Mouse (Mus musculus): Measurements from ENCODE around the gene Tmod1. TPM values are rescaled to one million over a fixed set of nuclear protein-coding genes. Genes with fewer than 3 reads are reported as not detected.

The Tmod1 gene
- total RNA-seq (2021) = 10 to 100 TPM; 43.6 to 49.5 TPM

- DNase-seq (ENCODE audit: low spot score in 2 of 2) = peak; percentile 71 to 80
- intact Hi-C loops (cut with DNase I) = loop anchor here (2.0 to 5.0 kb wide), 2 partner anchors 48 to 78 kb away; no protein-coding TSS in a partner anchor
These were observed at the start of gene Tmod1 for GRCm38 (mm10) chr4:46038892-46039751. TSS of gene Tmod1 (plus strand) at chr4:46038935.

DNA sequence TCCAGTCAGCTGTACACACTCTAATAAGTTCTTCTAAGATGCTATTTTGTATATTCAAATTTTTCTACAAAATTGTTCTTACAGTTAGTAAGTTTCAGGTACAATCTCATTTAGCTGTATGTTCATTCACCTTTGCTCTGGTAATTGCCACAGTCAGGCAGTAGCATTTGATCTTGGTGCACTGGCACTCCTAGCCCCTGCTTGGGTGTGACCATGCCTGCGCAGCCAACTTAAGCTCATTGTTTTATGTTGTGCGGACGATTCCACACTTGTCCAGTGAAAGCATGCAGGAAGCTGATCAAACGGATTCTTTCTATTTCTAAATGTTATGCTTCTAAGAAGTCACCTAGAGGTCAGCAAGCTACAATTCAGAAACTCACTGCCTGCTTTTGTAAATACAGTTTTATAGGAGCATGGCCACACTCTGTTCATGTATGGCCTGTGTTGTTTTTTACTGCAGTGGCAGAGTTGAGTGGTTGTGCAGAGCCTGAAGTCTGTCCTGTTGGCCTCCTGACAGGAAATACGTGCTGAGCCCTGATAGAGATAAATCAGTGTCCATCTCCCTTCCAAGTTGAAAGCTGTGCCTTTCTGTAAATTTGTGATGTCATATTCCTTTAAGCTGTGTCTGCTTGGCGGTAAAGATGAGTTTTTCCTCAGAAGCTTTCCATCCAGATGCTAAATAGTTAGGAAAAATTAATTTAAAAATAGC lies 48.2 kb upstream of the Tmod1 start:
- no peak for DNase-seq (ENCODE audit: low spot score in 2 of 2)
- intact Hi-C loops (cut with DNase I) = no loop called here

GRCm38 (mm10) chr4:45998536-45998935 lies 40.2 kb upstream of the Tmod1 start:
- intact Hi-C loops (cut with DNase I) = no loop called here
- no peak for DNase-seq (ENCODE audit: low spot score in 2 of 2)

- intact Hi-C loops (cut with DNase I) = no loop called here
- DNase-seq (ENCODE audit: low spot score in 2 of 2) = no peak
These were observed 30.5 kb upstream of the Tmod1 start for GRCm38 (mm10) chr4:46008142-46008793.

GRCm38 (mm10) chr4:46011698-46012097 lies 27.0 kb upstream of the Tmod1 start:
- DNase-seq (ENCODE audit: low spot score in 2 of 2) = no peak
- intact Hi-C loops (cut with DNase I) = no loop called here

DNA sequence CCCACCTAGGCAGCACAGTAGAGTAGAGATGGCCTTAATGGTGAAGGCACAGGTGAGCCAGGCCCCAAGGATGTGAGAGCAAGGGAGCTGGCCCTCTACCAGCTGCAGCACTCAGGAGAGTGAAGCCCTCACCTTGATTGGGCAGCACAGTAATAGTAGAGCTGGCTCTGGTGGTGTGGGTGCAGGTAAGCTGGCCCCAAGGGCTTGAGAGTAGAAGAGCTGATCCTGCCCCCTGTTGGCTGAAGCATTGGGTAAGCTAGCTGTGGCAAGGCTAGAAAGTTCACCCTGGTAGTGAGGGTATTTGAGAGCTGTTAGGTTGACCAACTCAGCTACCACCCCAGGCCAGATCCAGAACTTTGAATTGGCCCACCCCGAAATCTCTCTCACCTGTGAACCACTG lies 23.1 kb upstream of the Tmod1 start:
- DNase-seq (ENCODE audit: low spot score in 2 of 2) = no peak
- intact Hi-C loops (cut with DNase I) = no loop called here

DNA sequence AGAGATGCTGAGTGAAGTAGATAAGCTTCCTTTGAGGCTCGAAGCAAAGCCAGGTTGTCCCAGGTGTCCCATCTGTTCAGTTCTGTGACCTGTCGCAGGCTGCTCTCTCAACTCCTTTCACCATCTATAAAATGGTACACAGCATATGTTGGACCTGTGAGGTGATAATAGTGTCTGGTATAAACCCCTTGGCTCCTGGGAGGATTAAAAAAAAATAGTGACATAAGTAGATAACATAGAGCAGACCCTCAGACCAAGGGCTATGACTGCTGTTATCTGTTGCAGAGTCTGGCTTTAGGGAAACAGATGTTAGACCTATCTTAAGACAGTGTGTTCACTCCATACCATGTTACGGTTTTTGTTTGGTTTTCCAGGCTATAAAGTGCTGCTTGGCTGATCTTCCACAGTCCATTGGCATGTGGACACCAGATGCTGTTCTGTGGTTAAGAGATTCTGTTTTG lies 15.7 kb upstream of the Tmod1 start:
- DNase-seq (ENCODE audit: low spot score in 2 of 2) = no peak
- intact Hi-C loops (cut with DNase I) = no loop called here

GRCm38 (mm10) chr4:46025893-46026292 lies 12.8 kb upstream of the Tmod1 start:
- DNase-seq (ENCODE audit: low spot score in 2 of 2) = no peak
- intact Hi-C loops (cut with DNase I) = no loop called here

GRCm38 (mm10) chr4:46028224-46028623 lies 10.5 kb upstream of the Tmod1 start:
- no peak for DNase-seq (ENCODE audit: low spot score in 2 of 2)
- intact Hi-C loops (cut with DNase I) = no loop called here

GRCm38 (mm10) chr4:46028781-46029180 lies 10.0 kb upstream of the Tmod1 start:
- intact Hi-C loops (cut with DNase I) = no loop called here

DNA sequence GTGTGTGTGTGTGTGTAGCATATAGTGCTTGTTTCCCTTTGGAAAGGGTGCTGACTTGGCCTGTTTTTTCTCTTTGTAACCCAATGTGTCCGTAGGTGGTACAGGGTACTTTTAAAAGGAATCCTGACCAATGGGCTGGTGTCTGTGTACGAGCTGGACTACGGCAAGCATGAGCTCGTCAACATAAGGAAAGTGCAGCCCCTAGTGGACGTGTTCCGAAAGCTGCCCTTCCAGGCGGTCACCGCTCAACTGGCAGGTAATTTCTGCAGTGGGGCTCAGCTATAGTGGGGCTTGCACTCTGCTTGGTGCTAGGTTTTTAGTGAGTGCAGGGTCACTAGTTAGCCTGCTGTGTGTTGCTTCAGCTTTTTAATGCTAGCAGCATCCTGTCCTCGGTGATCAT lies 9.2 kb upstream of the Tmod1 start:
- no peak for DNase-seq (ENCODE audit: low spot score in 2 of 2)
- intact Hi-C loops (cut with DNase I) = no loop called here

More at GRCm38 (mm10) chr4:46028781-46029180, 10.0 kb upstream of the Tmod1 start:
- DNase-seq (ENCODE audit: low spot score in 2 of 2) = no peak

DNA sequence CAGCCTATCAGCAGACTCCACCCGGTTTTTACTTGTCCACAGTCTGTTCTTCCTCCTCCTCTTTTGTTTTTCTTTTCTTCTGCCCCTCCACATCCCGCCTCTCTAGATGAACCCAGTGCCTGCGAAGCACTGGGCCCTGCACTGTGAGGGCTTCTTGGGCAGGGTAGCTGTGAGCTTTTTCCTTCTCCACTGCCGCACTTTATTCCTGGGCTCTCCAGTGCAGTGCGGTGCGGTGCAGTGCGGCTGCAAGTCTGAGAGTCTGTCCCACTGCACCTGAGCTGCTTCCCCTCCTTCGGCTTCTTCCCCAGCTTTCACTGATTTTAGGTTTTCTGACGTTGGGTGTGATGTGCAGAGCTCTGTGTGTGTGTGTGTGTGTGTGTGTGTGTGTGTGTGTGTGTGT lies 6.3 kb upstream of the Tmod1 start:
- DNase-seq (ENCODE audit: low spot score in 2 of 2) = no peak
- intact Hi-C loops (cut with DNase I) = no loop called here

DNA sequence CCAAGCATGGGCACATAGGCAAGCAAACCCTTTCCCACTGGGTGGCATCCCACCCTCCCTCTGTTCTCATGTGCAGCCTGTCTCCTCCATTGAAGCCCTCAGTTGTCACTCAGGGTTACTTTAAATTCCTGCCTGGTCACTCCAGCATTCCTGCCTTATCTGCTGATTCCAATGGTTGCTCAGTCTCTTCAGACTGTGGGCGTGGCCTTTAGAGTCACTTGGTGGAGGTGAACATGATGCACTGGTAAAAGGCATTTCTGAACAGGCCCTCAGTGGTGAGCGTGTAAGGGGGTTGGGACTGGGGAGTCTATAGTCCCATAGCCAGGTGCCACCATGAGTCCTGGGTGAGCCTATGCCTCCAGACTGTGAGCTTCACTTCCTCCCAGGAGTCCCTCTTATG lies 5.5 kb upstream of the Tmod1 start:
- intact Hi-C loops (cut with DNase I) = no loop called here
- DNase-seq (ENCODE audit: low spot score in 2 of 2) = no peak

GRCm38 (mm10) chr4:46038591-46038891 lies 194 bp upstream of the Tmod1 start:
- intact Hi-C loops (cut with DNase I) = loop anchor here (2.0 to 5.0 kb wide), 2 partner anchors 48 to 79 kb away; no protein-coding TSS in a partner anchor
- no peak for DNase-seq (ENCODE audit: low spot score in 2 of 2)

DNA sequence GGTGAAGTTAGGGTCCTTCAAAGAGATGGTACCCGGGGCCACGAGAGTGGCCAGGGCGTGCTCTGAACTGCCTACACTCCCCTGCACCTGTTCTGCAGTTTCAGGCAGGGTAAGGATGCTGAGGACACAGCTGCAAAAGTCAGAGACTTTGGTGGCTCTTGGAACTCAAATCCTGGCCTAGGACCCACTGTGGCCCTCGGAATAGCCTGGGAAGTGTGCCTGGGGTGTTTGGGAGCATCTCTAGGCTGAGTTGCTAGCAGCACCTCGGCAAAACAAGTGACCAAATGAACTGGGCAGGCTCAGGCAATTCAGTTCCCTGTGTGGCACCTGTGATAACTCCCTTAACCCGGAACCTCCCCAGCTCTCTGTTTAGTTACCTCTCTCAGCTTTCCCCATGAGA lies 1.2 kb downstream of the Tmod1 start:
- intact Hi-C loops (cut with DNase I) = loop anchor here (2.0 to 5.0 kb wide), 2 partner anchors 47 to 77 kb away; no protein-coding TSS in a partner anchor
- no peak for DNase-seq (ENCODE audit: low spot score in 2 of 2)

DNA sequence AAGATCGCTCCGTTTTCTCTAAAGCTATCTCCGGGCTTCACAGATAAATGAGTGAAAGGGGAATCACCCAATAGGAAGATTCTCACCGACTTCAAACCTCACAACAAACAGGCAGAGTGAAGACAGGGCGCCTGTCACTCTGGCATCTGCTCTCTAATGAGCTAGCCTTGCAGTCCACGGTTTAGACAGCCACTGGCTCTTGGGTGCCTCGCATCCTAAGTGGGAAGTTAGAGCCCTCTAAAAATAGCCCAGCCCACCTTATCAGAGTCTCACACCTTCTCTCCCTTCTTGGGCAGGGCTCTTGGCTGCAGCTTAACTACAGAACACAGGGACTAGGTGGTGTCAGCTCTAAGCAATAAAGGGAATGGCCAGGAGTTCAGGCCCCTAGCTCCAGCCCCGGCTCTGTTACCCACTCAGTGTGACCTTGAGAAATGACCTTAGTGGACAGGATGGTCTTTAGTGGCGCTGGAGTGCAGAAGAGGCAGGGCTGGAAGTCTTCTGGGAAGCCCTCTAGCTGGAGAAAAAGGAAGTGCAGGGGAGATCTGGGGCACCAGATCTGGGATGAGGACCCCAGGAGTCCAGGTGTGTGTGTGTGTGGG lies 2.0 kb downstream of the Tmod1 start:
- intact Hi-C loops (cut with DNase I) = no loop called here
- DNase-seq (ENCODE audit: low spot score in 2 of 2) = peak; percentile 43 to 46

- no peak for DNase-seq (ENCODE audit: low spot score in 2 of 2)
- intact Hi-C loops (cut with DNase I) = no loop called here
These were observed 3.2 kb downstream of the Tmod1 start for GRCm38 (mm10) chr4:46041761-46042504.

GRCm38 (mm10) chr4:46042505-46042850 lies 3.7 kb downstream of the Tmod1 start:
- no peak for DNase-seq (ENCODE audit: low spot score in 2 of 2)
- intact Hi-C loops (cut with DNase I) = no loop called here

- intact Hi-C loops (cut with DNase I) = no loop called here
- DNase-seq (ENCODE audit: low spot score in 2 of 2) = no peak
These were observed 4.6 kb downstream of the Tmod1 start for GRCm38 (mm10) chr4:46043361-46043760.

Data from left cerebral cortex, postnatal 36 days (tissue).